Mouse (Mus musculus) yolk sac, embryonic 10.5 days (tissue): ENCODE data around the gene Kcnq1.
A peak's percentile ranks its signal among the peaks of the same experiment; 100 is the strongest.

Experiments
- DNase-seq: peaks from one replicate; pipeline ENCODE4 v3.0.0-alpha.2; 2017; ENCODE audit warnings: low spot score

Kcnq1 gene

DNA sequence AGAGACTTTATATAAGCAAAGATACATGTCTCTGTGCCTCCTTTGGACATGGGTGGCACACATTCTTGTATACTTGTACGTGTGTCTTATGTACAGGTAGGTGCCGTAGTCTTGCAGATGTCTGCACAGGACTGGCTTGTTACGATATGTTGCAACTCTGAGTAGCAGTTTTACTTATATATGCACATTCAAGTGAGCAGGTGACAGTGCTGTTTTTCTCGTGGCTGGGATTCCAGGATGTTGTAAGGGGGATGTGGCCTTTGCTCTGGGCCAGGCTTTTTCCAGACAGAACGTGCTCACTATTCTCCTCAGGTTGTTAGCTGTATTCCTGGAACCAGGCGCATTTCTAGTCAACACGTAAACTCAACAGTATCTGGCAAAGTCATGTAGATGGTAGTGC lies 168.9 kb downstream of the Kcnq1 start:
- peak; percentile 80 for DNase-seq

DNA sequence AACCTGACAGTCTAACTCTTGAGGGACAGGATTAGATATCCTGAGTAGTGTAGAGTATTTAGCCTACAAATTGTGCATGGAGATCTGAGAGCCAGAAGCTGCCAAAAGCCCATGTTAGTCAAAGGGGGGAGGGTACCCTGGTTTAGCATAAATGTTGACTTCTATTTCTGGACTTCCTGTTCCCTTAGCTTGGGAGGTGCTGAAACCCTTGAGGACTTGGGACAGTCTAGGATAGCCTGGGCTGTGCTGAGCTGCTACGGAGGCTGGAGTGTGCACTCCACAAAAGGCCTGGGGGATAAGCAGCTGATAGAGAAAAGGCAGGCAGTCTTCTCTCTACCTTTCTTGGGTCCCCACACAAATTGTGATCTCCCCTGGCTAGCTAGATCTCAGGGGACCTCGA lies 177.5 kb downstream of the Kcnq1 start:
- DNase-seq: no peak

DNA sequence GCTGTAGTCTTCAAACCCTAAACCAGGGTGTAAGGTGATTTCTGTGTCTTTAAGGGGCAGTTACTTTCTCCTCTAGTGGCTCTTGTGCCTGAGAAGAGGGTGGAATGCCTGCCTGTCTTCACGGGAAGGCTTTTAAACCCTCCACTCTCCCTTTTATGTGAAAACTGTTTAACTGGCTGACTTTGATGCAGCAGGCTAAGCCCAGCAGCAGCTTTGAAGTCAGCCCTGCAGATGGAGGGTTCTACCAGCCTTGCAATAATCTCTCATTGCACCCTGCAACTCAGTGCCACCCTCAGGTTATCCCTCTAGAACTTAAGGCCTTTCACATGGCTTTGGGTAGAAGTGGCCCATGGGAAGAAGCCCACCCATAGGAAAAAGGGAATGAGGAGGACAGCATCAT lies 178.7 kb downstream of the Kcnq1 start:
- DNase-seq: no peak

DNA sequence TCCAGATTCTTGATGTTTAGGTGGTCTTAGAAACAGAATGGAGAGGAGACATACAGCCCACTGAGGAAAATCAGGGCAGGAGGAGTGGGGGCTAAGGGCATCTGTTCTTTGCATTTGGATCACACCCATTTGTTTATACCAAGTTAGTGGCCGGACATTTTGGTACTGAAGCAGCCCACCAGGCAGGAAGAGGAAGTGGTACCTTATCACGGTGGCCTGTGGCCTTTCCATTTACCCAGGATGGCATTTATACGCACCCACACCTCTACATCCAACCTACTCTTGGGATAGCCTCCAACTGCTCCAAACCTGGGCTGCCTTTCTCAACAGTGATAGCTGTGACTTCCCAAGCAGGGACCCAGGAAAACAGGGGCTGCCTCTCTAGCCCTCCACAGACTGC lies 179.3 kb downstream of the Kcnq1 start:
- no peak for DNase-seq

DNA sequence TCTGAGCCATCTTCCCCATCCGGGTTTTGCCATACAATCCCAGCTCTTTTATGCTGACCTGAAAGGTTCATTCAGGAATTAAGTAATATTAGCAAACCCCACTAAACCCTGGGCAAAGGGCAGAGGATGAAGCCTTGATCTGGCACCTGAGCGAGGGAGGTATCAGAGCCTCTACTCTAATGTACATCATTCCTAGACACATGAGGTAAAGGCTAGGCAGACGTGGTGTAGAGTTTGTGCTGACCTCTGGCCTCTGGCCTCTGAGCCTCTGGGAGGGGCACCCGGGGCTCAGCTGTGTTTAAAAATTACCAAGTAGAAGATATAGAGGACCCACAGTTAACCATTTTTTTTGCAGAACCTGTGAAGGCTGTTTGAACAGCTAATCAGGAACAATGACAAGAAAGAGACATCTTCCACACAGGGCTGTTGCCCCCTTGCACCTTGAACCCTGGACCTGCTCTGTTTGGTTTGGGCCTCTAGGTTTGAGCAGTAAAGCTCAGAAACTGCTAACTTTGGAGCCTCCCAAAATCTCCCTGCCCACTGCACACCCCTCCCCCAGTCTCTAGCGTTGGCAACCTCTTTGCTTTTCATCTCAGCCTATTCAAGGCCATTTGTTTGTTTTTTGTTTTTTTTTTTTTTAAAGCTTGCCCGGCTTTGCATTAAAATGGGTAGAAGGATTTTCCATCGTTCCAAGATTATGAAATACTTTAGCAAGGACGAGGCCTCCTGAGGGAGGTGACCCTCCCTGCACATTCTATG lies 180.5 kb downstream of the Kcnq1 start:
- peak; percentile 85 for DNase-seq

DNA sequence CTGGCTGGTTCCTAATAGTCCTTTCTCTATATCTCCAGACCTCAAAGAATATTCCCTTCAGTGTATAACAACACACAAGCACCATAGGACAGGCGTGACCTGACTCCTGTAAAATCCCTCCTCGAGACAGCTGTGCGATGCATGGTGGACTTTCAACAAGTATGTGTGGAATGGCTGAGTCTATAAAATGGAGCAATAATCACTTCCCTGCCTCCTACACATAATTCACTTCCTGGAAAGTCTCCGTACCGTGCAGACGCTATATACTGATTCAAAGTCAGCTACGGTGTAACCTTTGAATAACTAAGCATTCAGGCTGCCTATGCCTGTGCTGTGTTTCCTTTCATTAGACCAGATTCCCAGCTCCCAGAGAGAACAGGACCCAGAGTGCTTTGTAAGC lies 182.0 kb downstream of the Kcnq1 start:
- DNase-seq: no peak

DNA sequence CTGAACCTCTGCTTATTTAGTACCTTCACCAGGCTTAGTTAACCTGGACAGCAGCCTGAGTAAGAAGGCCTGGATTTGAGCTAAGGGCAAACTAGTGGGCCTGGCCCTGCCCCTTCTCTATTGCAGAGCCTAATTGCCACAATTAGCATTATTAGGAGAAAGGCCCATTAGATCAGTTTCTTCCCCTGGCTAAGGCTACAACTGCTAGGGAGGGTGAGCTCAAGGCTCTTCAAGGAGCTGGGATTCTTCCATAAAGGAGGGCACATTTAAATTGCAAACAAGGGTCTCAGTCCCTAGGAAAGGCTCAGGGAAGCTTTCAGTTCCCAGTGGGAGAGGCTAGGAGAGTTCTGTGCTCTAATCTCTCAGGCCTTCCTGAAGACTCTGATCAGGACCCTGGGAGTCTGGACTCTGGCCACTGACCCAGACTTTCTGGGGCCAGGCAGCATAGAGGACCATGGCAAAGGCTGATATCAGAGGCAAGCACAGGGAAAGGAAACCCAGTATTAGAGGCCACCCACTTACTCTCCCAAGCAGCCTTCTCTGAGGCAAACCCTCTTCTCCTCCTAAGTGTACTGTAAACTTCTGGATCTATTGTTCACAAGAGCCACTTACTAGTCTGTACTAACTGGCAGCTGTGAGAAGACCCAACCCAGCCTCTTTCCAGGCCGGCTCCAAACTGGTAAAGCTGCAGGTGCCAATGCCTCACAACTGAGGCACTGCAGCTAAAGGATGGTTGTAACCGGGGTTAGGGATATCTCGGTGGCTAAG lies 183.1 kb downstream of the Kcnq1 start:
- DNase-seq: no peak

DNA sequence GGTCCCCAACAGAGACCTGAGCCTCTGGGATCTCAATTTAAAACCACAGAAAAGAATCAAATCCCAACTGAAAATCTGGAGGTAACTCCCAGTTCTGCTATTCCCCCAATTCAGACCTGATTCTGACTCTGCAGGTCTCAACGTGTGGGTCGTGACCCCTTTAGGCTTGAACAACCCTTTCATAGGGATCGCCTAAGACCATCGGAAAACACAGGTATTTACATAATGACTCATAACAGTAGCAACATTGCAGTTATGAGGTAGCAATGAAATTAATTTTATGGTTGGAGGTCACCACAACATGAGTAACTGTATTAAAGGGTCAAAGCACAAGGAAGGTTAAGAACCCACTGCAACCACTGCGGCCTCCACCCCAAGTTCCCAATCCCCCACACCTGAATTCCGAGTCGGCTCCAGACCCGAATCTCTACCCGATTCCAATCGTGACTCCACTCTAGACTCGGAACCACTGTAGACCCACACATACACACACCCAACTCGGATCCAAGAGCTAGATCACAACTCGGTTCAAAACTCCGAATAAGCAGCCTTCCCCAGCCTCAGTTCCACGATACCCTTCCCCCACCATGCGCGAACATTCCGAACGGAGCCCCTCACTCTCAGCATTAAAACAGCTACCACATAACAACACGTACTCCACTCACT lies 188.7 kb downstream of the Kcnq1 start:
- DNase-seq: no peak

DNA sequence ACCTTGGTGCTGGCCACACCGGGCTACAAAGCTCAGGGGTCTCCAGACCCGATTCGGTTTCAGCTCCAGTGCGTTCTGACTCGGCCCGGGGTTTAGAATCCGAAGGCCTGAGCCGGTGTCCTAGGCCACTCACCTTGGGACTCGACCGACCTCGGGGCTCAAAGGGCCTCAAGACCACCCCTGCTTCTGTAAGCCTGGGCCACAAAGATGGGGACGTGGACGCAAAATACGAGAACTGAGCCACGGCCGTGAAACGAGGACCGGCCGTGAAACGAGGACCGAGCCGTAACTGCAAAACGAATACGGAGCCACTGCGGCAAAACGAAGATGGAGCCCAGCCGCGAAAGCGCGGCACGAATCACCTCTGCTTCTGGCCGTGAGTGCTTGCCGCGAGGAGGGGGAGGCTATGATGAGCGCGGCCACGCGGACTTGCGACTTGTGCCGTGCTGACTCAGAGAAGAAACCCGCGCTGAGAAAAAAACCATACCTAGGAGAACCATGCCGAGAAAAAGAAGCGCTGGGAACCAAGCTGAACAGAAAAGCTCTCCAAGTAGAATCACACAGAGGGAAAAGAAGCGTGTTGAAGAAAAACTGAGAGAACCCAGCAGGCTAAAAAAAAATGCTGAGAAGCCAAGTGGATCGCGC lies 189.3 kb downstream of the Kcnq1 start:
- DNase-seq: peak; percentile 54

DNA sequence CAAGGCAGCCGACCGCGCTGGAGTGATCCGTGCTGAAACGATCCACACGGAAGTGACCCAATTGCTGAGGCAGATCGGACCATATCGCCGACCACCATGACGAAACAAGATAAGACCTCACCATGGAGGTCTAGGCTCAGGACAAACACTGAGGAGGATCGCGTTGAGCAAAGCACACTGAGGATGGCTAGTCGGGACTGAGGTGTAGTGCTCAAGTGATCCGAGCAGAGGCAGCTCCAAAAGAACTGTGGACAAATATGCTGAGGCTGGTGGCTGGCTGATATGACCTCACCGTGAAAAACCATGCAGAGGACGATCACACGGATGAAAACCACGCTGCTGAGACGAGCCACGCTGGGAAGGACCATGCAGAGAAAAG lies 189.8 kb downstream of the Kcnq1 start:
- DNase-seq: no peak

DNA sequence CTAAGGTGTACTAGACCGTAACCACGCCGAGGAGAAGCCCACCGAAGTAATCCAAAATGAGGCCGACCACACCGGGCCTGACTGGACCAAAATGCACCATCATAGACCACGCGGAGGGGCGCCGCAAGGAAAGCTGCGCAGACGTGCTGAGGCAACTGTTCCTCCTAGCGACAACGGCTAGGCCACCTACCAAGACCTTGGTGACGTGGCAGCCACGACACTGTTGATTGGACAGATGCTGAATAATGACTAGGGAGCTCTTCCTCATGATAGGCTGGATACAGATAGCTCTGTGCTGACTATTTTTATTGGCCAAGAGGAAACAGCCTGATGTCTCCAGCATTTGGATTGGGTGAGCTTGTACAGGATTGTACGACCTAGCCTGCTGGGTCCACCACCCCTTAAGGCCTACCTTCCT lies 190.2 kb downstream of the Kcnq1 start:
- DNase-seq: peak; percentile 90

DNA sequence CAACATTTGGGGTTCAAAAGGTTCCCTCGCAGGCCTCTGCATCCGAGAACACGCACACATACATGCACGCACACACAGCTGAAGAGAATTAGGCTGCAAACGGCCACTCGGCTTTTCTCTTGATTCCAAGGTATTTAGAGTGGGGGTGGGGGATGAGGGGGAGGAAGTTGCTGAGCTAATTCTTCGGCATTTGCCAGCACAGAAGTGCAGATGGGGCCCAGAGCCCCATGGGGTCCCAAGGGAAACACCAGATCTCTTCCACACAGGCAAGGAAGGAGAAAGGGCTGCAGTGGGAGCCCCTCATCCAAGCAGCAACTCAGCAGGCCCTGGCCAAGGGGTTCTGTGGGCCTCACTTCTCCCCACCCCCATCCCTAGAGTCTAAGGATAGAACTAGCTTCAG lies 193.9 kb downstream of the Kcnq1 start:
- DNase-seq: no peak

DNA sequence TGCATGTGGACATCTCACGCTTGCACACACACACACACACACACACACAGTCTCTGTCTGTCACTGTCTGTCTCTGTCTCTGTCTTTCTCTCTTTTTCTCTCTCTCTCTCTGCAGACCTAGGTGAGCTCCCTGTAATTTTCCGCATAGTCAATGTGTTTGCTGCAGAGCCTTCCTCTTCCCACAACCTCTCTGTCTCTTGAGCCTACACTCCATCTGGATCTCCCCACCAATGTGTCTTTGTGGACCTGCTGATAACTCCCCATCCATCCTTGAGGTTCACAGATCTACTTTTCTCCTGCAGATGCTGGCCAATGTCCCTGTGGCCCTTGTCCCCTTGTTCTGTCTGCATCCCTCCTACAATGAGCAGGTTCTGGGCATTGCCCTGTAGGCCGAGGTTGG lies 194.5 kb downstream of the Kcnq1 start:
- DNase-seq: no peak

DNA sequence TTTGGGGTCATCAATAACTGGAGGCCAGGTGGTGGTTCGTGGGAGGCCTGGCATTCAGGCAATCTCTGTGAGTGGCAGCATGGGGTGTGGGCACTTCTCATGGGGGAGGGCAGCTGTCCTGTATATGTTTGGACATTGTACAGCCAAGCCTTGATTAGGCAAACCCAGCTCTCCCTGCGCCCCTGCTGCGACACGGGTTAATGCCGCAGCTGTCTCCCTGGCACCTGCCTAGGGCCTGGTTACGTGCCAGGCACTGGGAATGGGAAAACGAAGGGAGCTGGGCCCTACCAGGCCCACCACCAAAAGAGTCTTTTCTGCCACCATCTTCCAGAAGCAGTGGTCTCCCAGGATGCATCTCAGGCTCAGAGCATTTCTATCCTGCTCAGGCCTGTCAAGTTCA lies 196.0 kb downstream of the Kcnq1 start:
- DNase-seq: no peak

DNA sequence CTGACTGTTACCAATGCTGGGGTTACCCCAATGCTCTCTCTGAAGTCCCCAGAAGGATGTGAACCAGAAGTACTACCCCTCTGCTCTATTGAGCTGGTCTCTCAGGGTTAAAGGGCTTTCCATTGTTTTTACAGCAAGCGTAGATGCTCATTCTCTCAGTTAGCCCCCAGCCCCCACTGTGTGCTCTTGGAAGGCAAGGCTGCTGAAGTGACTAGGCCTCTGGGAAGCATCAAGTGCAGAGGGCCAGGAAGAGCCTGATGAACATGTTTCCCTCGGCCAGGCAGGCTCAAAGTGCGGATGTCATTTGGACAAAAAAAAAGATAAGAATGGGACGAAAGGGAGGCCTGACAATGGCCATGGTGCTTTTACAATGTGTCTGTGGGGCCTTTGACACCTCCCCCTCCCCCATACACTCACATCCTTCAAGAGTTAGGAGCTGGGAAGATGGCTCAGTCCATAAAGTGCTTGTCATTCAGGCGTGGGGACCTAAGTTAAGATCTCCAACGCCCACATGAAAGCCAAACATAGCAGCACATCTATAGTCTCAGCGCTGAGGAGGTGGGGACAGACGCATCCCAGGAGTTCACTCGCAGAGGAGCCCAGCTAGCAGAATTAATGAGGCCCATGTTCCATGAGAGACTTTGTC lies 196.6 kb downstream of the Kcnq1 start:
- no peak for DNase-seq

DNA sequence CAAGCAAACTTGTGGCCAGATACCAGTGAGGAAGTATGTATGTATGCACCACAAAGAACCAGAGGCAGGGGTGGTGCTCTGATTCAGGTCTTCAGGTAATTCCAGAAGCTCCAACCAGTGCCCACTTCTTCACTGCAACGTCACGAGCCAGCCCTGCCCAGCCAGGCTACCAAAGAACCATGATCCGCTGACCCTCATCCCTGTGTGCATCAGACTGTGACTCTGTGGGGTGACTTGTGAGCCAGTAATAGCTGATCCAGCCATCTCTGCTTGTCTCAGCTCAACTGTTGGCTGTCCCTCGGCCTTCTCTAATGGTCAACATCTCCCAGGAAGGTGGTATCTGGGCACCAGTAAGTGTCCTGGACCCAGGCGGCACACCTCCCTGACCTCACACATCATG lies 197.4 kb downstream of the Kcnq1 start:
- no peak for DNase-seq

DNA sequence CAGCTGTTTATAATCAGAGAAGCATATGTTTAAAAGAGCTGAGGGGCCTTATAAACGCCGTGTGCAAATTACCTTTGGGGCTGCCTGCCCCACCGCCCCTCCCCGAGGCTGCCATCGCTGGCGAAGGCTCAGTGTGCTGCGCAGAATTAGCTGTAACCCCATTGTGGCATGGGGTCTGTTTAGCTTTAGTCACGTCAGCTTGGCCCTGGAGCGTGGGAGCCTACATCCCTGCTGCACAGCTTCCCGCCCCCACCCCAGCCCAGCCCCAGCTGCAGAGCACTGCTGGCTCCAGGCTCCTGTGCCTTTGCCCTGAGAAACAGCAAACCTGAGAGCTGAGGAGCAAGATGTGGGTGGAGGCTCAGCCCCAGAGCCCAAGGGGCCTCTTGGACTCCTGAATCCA lies 199.6 kb downstream of the Kcnq1 start:
- peak; percentile 42 for DNase-seq

DNA sequence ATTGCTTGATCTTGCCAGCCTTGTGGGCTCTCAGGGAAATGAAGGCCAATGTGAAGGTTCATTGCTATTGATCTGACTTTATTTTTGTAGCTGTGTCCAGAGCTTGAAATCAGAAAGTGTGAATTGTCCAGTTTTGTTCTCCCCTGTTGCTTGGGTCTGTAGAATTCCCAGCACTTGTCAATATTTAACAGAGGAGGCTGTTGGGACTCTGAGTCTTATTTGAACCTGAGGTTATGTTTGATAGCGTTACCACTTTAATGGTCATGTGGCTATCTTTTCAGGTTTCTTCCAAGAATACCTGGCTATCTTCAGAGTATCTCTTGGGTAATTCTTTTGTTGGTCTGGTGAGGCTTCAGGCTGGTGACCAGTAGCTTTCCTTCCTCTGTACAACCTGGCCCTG lies 201.8 kb downstream of the Kcnq1 start:
- DNase-seq: no peak

DNA sequence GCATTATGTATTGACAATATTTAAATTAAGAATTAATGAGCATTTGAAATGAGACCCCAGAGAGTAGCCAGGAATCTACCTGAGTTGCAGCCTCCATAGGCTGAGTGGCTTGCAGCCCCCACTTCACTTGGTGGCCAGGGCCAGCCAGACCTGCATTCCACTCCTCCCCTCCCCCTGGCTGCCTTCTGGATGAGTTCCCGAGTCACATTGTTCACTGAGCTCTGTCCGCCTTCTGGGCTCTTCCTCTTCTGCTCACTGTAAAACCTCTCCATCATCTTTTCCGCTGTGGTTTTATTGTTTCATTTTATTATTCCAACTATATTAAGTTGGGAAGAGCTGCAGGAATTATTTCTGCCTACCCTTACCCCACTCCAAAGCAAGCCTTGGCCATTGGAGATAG lies 204.1 kb downstream of the Kcnq1 start:
- DNase-seq: no peak

DNA sequence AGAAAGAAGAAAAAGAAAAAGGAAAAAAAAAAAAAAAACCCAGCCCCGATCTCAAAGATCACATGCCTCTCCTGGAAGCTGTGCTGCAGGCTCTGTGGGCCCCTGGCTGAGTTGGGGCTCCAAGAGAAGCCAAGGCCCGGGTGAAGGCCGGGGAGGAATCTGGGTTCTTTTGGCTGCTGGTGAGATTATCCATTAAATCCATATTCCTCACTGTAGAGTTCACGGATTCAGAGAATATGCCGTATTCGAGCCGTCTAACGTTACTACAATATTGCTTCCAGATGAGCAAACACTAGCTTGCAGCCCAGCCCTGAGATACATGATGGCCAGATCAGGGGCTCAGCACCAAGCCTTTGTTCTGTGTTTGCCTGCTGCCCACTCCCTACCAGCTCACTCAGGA lies 204.7 kb downstream of the Kcnq1 start:
- no peak for DNase-seq

DNA sequence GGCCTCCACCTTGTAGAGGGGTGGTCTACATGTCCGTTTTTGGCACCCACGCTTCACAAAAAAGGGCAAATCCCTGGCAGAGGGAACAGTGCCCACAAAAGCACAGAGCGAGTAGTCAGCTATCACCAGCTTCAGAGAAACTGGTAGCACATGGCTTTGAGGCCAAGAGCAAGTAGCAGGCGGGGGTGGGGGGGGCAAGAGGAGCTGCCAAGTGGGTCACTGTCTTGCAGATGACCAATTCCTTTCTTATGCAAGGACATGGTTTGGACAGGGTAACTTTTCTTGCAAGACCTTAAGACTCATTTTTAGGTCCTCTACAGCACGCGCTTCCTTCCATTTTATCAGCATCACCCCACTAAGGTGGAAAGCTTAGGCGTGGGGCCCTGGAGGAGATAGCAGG lies 205.3 kb downstream of the Kcnq1 start:
- DNase-seq: no peak
